Mouse (Mus musculus): Measurements from ENCODE around the gene Tex261.
"Not testable (repeated sequence)": the region's sequence is repeated elsewhere in the genome, so short reads cannot be mapped to it uniquely, and the experiment has no call there.

Tex261 gene

DNA sequence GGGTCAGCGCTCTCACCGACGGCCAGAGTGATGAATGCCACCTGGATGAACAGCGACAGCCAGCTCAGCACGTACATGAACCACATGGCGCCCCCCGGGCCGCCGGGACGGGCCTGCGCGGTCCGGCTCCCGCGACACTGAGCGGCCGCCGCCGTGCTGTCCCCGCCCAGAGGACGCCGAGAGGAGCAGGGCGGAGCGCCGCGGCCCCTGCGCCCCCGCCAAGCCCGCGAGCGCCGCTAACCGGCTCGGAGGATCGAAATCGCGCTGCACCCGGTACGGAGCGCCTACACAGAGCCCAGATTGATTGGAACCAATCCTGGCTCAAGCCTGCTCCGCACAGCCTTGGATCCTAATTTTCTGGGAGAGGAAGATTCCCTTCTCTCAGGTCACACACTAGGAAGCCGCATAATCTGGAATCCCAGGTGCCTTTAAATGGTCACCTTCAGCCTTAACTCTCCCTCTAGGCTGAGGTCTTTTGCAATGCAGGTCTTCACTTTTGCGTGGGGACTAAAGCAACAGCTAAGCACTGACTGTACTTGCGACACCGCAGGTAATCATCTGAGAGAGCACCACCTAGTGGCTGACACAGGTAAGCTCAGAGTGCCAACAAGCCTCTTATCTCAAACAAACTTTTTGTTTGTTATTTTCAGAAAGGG, at the start of gene Tex261:
Tex261 (minus strand) TSS at position 176 of the 656 bp plus-strand sequence.
- DNase-seq (ENCODE audit: low read depth), result peak; percentile 74

DNA sequence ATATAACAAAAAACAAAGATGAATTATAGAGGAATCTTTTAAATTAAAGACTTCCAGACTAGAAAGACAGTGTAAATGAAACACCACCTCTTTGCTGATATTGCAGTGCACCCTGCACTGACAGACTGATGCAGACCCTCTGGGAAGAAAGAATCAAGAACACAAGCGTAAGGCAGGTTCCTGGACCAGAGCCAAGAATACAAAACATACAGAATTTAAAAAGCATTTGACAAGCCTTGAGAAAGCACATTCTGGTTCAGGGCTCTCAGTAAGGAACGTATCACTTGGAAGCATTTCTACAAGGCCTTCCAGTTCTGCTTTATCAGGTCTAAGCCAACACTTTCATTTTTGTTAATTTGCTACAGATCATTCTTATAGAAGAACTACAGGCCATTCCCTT, 46.2 kb upstream of the Tex261 start:
- no peak for DNase-seq (ENCODE audit: low read depth)

DNA sequence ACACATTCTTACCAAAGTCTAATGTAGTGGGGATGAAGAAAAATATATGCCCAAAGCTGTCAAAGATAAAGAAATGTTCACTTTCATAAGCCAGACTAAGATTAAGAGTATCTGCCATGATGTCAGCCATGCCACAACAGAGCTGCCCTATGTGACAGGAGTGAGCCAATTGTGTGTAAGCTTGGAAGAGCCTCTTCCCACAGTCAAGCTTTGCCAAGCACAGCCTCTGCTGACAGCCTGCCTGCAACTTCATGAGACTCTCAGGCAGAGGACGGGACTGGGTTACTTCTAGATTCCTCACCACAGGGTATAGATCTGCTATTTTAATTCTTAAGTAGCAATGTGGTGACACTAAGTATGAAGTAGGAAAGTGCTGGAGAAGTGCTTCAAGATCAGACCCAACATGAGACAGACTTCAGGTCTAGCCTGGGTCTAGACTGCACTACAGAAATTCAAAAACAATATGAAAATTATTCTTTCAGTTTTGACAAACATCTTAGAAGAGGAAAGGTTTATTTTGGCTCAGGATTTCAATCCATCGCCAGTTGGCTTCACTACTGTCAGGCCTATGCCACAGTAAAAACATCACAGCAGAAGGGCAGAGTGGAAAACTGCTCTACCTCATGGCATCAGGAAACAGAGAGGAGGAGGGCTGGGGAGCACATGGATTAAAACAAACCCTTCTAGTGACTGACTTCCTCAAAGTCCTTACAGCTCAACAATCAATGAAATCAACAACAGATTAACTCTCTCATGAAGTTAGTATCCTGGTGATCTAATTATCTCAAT, 45.3 kb upstream of the Tex261 start:
- DNase-seq (ENCODE audit: low read depth), result no peak

DNA sequence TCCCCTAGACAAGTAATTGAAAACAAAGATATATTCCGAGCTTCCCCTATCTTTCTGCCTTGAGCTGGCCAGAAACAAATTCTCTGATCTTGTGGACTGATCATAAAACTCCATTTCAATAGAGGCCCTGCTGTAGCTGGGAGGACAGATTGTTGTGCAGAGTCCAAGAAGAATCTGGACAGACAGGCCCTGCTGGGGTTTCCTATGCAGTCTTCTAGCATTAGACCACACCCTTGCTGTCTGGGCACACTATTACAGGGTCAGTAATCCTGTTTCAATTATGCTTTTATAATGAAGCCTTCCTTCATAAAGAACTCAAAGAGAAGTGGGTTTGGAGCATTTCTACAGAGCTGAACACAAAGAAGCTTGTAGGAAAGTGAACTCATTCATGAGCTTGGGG, 43.4 kb upstream of the Tex261 start:
- no peak for DNase-seq (ENCODE audit: low read depth)

DNA sequence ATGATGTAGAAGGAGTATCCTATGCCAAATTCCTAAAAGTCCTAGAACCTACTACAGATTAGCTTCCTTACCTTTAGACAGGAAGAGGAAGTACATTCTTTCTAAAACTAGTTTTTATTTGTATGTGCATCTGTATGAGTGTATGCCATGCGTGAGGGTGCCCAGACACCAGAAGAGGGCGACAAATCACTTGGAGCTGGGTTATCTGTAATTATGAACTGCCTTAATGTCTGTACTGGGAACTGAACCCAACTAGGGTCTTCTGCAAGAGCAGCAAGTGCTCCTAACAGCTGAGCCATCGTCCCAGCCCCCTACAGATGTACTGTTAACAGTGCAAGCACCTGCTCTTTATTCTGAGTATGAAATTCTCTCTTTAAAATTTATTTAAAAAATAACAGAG, 40.2 kb upstream of the Tex261 start:
- DNase-seq (ENCODE audit: low read depth), result no peak

DNA sequence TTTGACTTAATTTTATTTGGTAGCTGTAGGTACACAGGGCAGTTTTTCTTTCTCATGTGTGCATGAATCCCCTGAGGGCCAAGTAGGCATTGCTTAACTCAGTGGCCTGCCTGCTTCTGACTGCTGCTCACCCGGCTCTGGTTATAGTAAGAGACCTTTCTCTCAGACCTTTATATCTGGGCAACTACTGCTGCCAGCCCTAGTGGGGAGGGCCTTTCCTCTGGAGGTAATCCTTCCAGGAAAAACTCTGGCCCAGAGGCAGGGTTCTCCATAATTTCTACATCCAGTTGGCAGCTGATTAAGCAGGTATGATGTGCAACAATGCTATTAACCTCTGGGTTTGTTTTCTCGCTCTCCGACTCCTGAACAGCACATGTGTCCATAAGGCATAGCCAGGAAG, 27.2 kb upstream of the Tex261 start:
- no peak for DNase-seq (ENCODE audit: low read depth)

DNA sequence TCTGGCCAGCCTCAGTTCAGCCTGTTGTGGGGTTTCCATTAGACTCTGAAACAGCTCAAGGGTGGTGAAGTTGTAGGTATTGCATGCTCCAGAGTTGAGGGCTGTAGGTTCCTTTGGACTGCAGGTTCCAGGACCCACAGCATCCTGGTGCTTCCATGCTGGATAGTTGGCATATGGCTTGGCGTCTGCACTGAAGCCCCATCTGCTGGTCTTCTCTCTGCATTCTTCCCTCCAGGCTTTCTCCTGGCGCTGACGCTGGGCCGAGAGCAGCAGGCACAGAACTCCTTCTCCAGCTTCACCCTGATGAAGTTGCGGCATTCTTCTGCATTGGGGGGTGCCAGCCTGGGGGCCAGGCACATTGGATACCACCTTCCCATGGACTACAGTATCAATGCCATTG, 26.4 kb upstream of the Tex261 start:
- DNase-seq (ENCODE audit: low read depth), result no peak

DNA sequence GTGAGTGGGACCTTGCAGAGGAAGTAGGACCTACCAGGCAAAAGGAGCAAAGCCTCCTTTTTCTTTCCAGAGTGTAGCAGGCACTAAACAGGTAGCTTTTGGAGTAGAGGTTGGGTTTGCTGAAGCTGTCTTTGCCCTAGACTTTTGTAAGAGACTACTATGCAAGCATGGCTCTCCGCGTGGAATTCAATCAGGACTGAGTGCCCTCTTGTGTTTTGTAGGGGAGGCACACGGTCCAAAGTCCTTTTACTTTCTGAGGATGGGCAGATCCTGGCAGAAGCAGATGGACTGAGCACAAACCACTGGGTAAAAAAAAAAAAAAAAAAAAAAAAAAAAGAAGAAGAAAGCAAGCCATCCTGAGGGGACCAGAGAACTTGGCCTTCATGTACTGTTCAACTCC, 21.1 kb upstream of the Tex261 start:
- no peak for DNase-seq (ENCODE audit: low read depth)

DNA sequence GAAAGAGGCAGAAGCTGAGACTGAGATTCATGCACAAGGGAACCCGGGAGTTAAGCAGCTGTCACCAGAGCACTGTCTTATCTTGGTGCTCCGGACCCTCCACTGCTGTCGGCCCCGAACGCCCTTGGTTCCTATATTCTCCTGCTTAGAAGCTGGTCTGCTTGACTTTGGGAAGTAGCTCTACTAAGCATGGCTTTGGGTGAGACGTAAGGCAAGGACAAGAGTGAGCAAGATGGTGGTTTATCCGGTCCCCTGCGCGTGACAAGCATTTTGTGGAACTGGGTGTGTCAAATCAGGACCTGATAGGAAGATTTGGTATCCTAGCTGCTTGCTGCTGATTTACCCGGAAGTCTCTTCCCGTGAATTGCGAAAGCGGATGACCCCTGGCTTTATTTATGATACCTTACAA, 19.9 kb upstream of the Tex261 start:
- peak; percentile 24 for DNase-seq (ENCODE audit: low read depth)

DNA sequence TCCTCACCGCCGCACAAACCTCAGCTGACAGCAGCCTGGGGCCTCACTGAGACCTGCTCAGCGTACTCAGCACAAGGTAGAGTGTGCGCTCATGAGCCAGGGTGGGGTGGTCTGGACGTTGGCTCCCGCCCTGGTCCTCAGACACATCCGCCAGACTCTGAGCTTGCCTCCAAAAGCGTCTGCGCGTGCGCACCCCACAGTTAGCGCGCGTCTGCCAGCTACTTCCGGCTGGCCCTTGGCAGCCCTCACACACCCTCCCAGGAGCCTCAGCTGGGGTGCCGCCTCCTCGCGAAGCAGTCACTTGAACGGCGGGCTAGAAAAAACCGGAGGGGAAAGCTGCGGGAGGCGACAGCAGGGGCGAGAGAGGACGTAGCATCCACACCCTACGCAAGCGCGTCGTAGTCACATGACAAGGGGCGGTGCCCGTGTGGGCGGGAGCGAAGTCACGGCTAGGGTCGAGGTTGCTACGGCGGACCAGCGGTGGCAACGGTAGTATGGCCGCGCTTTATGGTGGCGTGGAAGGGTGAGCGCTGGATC, 19.2 kb upstream of the Tex261 start, which contains the start of gene Nagk:
Nagk (plus strand) TSS at position 223 of the 537 bp plus-strand sequence.
- DNase-seq (ENCODE audit: low read depth), result peak; percentile 90

DNA sequence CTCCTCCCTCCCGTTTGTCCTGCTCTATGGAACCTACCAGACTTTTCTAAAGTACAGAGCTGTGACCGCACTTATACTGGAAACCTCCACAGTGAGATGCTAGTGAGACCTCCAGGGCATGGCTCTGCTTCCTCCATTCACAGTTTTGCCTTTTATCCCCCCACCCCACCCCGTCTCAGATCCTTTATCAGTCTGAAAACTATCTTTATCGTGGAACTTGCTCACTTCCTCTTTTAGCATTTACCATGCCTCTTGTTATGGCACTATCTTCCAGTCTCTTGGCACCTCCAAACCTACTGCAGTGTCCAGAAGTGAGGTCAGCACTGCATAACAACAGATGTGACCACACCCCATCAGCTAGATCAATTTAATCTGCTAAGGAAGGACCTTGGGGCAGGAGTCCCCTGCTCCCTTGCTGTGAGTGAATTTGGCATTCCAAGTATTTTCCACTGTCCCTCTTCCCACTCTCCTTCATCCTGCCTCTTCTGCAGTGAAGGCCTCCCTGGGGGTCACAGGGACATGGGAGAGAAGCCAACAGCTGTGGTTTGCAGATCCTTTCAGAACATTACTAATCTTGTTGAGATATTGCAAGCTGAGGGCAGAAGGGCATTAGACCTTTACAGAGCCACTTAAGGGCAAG, 15.8 kb upstream of the Tex261 start:
- DNase-seq (ENCODE audit: low read depth), result no peak

DNA sequence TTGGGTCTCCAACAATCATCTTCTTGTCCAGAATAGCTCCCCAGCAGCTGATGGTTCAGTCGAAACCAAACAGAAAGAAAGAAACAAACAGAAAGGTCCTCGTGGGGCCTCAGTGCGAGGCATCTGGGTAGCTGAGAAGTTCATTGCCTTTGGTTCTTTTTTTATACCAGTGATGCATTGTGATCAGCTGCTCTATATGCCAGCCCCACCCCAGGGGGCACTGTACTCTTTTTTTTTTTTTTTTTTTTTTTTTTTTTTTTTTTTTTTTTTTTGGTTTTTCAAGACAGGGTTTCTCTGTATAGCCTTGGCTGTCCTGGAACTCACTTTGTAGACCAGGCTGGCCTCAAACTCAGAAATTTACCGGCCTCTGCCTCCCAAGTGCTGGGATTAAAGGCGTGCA, 14.9 kb upstream of the Tex261 start:
- not testable (repeated sequence) for DNase-seq (ENCODE audit: low read depth)

DNA sequence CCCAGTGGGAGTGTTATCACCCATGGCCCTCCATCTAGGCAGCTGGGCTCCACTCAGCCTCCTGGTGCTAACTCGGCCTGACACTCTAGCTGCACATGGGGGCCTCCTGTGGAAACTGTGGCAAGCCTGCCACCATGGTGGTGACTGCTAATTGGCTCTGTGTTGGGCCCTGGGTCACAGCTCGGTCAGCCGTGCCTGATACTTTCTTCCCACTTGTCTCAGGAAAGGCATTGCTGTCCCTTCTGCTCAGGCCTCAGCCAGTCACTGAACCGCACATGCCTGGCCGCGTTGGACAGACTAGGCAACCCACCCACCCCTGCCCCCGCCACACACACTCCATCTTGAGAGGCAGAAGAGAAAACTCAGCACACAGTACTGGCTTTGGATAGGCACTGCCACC, 12.9 kb upstream of the Tex261 start:
- DNase-seq (ENCODE audit: low read depth), result no peak

DNA sequence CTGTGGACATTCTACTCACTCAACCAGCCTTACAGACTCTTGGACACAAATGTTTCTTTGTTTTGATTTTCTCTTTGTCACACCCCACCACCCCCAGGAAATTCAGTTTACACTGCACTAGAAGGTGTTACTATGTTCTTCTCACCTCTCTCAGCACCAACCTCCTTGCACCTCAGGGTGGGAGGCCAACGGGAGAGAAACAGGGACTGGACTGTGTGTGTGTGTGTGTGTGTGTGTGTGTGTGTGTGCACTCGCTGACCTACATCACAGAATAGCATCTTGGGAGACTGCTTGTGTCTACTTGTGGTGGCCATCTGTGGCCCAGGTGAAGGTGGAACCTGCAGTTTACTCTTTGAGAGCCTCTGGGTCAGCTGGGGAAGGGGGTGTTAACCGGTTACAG, 10.8 kb upstream of the Tex261 start:
- no peak for DNase-seq (ENCODE audit: low read depth)

DNA sequence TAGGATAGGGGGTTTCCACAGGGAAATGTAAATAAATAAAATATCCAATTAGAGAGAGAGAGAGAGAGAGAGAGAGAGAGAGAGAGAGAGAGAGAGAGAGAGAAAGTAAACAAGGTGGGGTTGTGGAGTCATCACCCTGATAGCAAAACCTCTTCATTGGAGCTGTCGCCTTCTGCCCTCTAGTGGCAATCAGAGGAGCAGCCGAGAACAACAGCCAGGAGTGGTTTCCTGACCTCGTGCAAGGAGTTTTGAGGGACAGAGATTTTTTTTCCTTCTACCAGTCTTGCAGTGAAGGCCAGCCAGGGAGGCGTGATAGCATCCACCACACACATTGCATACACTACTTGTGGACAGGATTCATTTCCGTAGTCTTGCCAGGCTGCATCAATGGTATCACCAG, 3.4 kb upstream of the Tex261 start:
- DNase-seq (ENCODE audit: low read depth), result peak; percentile 39

DNA sequence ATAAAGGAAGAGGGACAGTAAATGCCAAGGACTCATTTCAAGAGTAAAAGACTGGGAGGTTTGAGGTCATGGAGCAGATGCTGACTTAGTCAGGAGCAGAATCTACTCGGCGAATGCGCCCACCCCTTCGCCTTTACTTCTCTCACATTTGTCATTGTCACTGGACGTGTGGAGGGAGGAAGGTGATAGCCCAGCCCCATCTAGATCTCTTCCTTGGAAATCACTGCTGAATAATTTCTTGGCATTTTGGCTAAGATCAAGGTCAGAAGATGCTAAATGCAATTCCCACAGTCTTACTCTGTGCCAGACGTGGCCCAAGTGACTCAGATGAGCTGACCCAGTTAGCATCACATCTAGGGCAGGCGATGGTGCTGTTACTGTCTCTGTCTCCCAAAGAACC, 2.7 kb upstream of the Tex261 start:
- no peak for DNase-seq (ENCODE audit: low read depth)

DNA sequence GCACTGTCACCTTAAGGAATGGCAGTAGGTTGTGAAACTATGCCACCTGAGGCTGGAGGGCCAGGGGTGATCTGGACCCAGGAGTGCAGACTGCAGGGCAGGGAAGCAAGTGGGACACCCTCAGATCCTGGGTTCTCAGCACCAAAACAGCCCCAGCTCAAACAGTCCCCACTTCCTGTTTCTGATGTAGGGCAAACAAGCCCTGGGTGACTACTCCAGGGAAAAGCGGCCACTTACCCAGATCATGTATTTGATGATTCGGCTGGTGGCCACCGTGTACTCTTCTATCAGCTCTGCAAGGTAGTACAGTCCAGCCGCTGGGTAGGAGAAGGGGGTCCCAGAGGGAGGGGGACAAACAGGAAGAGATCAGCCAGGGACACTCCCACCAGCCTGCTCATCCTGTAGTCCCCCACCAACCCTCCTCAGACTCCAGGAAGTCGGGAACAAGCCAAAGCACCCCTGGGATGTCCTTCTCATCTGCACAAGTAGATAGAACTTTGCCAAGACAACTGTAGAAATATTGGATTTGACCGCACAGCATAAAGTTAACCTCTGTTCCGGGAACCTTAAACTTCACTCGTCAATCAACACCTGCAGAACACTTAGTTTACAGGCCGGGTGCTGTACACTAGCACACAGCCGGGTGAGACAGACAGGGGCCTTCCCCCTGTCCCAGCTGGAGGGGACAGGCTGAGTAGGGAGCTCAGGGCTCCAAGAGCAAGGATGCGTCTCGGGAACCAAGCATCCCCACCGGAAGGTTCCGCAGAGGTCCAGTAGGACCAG, 641 bp downstream of the Tex261 start:
- peak; percentile 13 for DNase-seq (ENCODE audit: low read depth)

DNA sequence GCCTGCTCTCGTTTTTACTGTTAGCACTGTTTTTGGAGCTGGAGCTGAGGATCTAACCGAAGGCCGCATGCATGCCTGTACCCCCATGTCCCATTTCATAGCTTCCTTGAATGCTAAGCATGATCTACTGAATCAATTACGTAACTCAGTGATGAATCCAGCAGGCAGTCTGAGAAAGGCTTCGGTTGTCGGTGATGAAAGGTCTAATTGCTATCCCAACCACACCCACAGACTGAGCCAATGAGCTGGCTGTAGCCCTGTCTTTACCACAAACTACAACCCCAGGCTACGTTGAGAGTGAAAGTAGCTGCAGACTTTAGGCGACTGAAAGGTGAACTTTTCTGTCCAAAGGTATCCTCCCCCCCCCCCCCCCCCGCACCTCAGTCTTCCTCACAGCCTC, 1.5 kb downstream of the Tex261 start:
- DNase-seq (ENCODE audit: low read depth), result no peak

DNA sequence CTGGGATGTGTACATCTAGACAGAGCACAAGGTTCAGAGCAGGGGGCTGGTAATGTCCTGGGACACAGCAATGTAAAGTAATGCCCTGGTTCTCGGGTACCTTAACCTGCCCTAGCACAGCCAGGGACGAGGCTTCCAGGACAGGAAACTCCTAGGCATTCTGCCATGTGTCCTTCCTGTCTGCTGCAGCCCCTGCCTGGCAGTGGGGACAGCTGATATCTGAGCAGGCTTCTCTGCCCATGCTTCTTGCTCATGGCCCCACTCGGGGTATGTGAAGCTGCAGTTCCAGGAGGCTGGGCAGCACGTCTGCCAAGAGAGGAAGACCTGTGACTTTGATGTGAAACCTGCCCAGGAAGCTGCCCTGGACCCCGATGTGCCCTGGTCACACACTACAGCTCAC, 7.1 kb downstream of the Tex261 start:
- DNase-seq (ENCODE audit: low read depth), result no peak

DNA sequence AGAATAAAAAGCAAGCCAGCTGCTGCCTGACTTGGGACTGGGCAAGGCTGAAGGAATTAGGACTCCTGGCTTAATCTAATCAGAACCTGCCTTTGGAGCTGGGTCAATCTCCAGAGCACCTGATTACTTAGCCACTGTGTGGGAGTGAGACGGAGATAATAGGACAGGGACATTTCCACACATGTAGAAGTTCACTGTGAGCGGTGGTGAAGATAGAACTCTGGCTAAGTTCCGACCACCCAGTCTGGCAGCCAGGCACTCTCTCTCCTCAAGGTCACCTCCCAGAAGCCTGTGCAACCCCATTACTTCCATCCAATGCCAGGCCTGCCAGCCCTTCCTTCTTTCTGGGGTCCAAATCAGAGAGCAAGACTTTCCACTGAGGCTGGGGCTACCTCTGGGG, 8.6 kb downstream of the Tex261 start:
- DNase-seq (ENCODE audit: low read depth), result no peak

DNA sequence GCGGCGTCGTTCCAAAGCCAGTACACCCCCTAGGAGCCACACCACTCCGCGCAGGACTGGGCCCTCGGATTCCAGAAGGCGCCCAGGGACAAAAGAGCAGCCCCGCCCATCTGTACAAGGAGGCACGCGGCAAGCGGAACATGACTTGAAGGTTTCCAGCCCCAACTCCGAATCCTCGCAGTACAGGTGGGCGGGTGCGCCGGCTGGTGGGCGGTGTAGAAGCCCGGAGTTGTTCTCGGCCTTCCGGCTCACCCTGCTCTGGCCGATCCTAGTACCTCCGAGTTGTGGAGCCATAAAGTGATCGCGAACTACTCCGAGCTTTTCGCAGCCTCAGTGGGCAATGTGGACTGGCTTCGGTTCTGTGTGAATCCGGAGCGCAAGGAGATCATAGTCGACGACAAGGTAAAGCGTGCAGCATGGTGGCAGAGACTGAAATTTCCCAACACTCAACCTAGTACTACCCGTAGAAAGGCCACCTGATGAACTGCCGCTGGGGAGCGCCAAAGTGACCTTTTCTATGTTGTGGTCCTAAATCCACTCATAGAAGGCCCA, 12.7 kb downstream of the Tex261 start:
- peak; percentile 12 for DNase-seq (ENCODE audit: low read depth)

DNA sequence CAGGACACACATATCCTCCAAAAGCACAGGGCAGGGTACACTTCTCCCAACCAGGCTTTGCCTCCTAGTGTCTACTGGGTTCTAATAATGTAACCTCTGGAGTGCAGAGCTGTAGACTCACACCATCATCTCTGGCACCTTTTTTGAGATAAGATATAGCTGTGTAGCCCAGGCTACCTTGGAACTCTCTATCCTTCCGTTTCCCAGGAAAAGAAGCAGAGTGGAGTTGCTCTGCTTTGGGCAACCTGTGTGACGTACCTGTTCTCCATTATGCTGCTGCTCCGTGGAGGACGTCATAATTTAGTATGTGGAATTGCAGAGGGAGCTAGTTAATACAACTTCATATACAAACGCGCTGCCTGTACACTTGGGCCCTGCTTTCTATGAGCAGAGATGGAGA, 13.3 kb downstream of the Tex261 start, which contains the start of gene Ankrd53:
Ankrd53 (plus strand) TSS at position 301 of the 400 bp plus-strand sequence.
- DNase-seq (ENCODE audit: low read depth), result no peak
